Mouse (Mus musculus): ENCODE results near the gene Srpk2.
"Not testable (repeated sequence)": the region's sequence is repeated elsewhere in the genome, so short reads cannot be mapped to it uniquely, and the experiment has no call there.

Gene Srpk2

GRCm38 (mm10) chr5:23505578-23505977 is 178.8 kb downstream of the Srpk2 start:
- CTCF ChIA-PET, result no interaction called here
- POLR2A ChIA-PET, result interaction anchor here in 2 of 4 experiments (0.7 to 2.7 kb wide), 6 partner anchors 9 to 234 kb away, joined by 3 to 12 read pairs (median 4); no protein-coding TSS in a partner anchor

- POLR2A ChIA-PET, result interaction anchor here in 3 of 4 experiments (0.6 to 1.4 kb wide), 6 partner anchors 9 to 341 kb away, joined by 3 to 5 read pairs (median 4); partner anchors contain the start of gene Kmt2e (in 1 of the 3)
- CTCF ChIA-PET, result interaction anchor here in 2 of 4 experiments (0.6 kb wide), 2 partner anchors 193 to 210 kb away, joined by 3 to 4 read pairs; no protein-coding TSS in a partner anchor
Measured at GRCm38 (mm10) chr5:23502317-23502937, 182.0 kb downstream of the Srpk2 start.

- POLR2A ChIA-PET, result interaction anchor here in 3 of 4 experiments (0.6 to 1.4 kb wide), 7 partner anchors 9 to 342 kb away, joined by 3 to 5 read pairs (median 3); partner anchors contain the start of gene Kmt2e (in 1 of the 3)
- CTCF ChIA-PET, result interaction anchor here in 2 of 4 experiments (0.6 kb wide), 3 partner anchors 192 to 291 kb away, joined by 3 to 4 read pairs (median 3); no protein-coding TSS in a partner anchor
Measured at GRCm38 (mm10) chr5:23501582-23502316, 182.7 kb downstream of the Srpk2 start.

GRCm38 (mm10) chr5:23500715-23501114 is 183.7 kb downstream of the Srpk2 start:
- POLR2A ChIA-PET, result interaction anchor here in 2 of 4 experiments (0.9 to 1.4 kb wide), 4 partner anchors 67 to 173 kb away, joined by 3 to 5 read pairs (median 3); partner anchors contain the start of gene Kmt2e (in 1 of the 2)
- CTCF ChIA-PET, result no interaction called here

- CTCF ChIA-PET, result no interaction called here
- POLR2A ChIA-PET, result interaction anchor here in 1 of 4 experiments (1.2 kb wide), 2 partner anchors 65 to 175 kb away, joined by 3 to 5 read pairs; partner anchors contain the start of gene Kmt2e
Measured at GRCm38 (mm10) chr5:23499257-23499656, 185.2 kb downstream of the Srpk2 start.

- POLR2A ChIA-PET, result interaction anchor here in 1 of 4 experiments (1.2 kb wide), 1 partner anchor 30 kb away, joined by 4 read pairs; no protein-coding TSS in a partner anchor
- CTCF ChIA-PET, result no interaction called here
Measured at GRCm38 (mm10) chr5:23497920-23498319, 186.5 kb downstream of the Srpk2 start.

- CTCF ChIA-PET, result interaction anchor here in 1 of 4 experiments (0.7 kb wide), 1 partner anchor 1549 kb away, joined by 3 read pairs; no protein-coding TSS in a partner anchor
- POLR2A ChIA-PET, result interaction anchor here in 1 of 4 experiments (1.2 kb wide), 1 partner anchor 31 kb away, joined by 4 read pairs; no protein-coding TSS in a partner anchor
Measured at GRCm38 (mm10) chr5:23496933-23497332, 187.5 kb downstream of the Srpk2 start.

- CTCF ChIA-PET, result no interaction called here
- POLR2A ChIA-PET, result interaction anchor here in 1 of 4 experiments (0.8 to 1.4 kb wide), 2 partner anchors 9 to 25 kb away, joined by 3 to 9 read pairs; no protein-coding TSS in a partner anchor
Measured at GRCm38 (mm10) chr5:23496396-23496795, 188.0 kb downstream of the Srpk2 start.

GRCm38 (mm10) chr5:23490797-23491196 is 193.6 kb downstream of the Srpk2 start:
- ChIA-PET CTCF (interaction anchor here in 2 of 4 experiments (0.6 to 1.4 kb wide), 4 partner anchors 13 to 256 kb away, joined by 3 to 6 read pairs (median 4); no protein-coding TSS in a partner anchor), POLR2A (interaction anchor here in 2 of 4 experiments (0.7 to 1.7 kb wide), 4 partner anchors 12 to 65 kb away, joined by 3 to 6 read pairs (median 3); partner anchors contain the start of gene Kmt2e (in 1 of the 2))

- ChIA-PET CTCF (no interaction called here), POLR2A (interaction anchor here in 2 of 4 experiments (0.9 to 1.7 kb wide), 3 partner anchors 22 to 71 kb away, joined by 3 to 6 read pairs (median 3); partner anchors contain the start of gene Kmt2e (in 1 of the 2))
Measured at GRCm38 (mm10) chr5:23489231-23489630, 195.2 kb downstream of the Srpk2 start.

GRCm38 (mm10) chr5:23483811-23484210 is 200.6 kb downstream of the Srpk2 start:
- ChIA-PET CTCF (interaction anchor here in 1 of 4 experiments (1.2 kb wide), 1 partner anchor 11 kb away, joined by 3 read pairs; no protein-coding TSS in a partner anchor), POLR2A (interaction anchor here in 1 of 4 experiments (0.7 to 1.0 kb wide), 4 partner anchors 12 to 1742 kb away, joined by 3 read pairs; no protein-coding TSS in a partner anchor)

- ChIA-PET CTCF (interaction anchor here in 3 of 4 experiments (1.0 to 3.2 kb wide), 10 partner anchors 9 to 248 kb away, joined by 3 to 12 read pairs (median 4); no protein-coding TSS in a partner anchor), POLR2A (interaction anchor here in 2 of 4 experiments (0.6 to 1.9 kb wide), 7 partner anchors 10 to 126 kb away, joined by 3 to 8 read pairs (median 4); partner anchors contain the start of gene Kmt2e (in 2 of the 2))
Measured at GRCm38 (mm10) chr5:23473098-23473873, 211.1 kb downstream of the Srpk2 start.

GRCm38 (mm10) chr5:23466546-23466945 is 217.9 kb downstream of the Srpk2 start:
- CTCF ChIA-PET, result no interaction called here
- POLR2A ChIA-PET, result interaction anchor here in 3 of 4 experiments (1.1 to 1.5 kb wide), 3 partner anchors 11 to 48 kb away, joined by 3 to 5 read pairs (median 4); no protein-coding TSS in a partner anchor

- POLR2A ChIA-PET, result interaction anchor here in 3 of 4 experiments (0.6 to 2.9 kb wide), 13 partner anchors 10 to 213 kb away, joined by 3 to 9 read pairs (median 4); partner anchors contain the start of gene Kmt2e (in 2 of the 3)
Measured at GRCm38 (mm10) chr5:23464743-23465142, 219.7 kb downstream of the Srpk2 start.

GRCm38 (mm10) chr5:23464247-23464646 is 220.2 kb downstream of the Srpk2 start:
- POLR2A ChIA-PET, result interaction anchor here in 3 of 4 experiments (0.6 to 2.9 kb wide), 13 partner anchors 8 to 848 kb away, joined by 3 to 9 read pairs (median 6); partner anchors contain the start of gene Kmt2e (in 2 of the 3)
- CTCF ChIA-PET, result interaction anchor here in 3 of 4 experiments (0.7 to 1.6 kb wide), 3 partner anchors 9 to 706 kb away, joined by 5 read pairs; no protein-coding TSS in a partner anchor

More at GRCm38 (mm10) chr5:23464743-23465142, 219.7 kb downstream of the Srpk2 start:
- CTCF ChIA-PET, result interaction anchor here (0.6 to 1.6 kb wide), 6 partner anchors 8 to 707 kb away, joined by 3 to 8 read pairs (median 5); no protein-coding TSS in a partner anchor

GRCm38 (mm10) chr5:23461688-23462087 is 222.7 kb downstream of the Srpk2 start:
- ChIA-PET CTCF (interaction anchor here in 2 of 4 experiments (0.6 to 1.9 kb wide), 4 partner anchors 11 to 1009 kb away, joined by 3 to 8 read pairs (median 4); no protein-coding TSS in a partner anchor), POLR2A (interaction anchor here in 3 of 4 experiments (0.9 to 2.1 kb wide), 8 partner anchors 11 to 46 kb away, joined by 3 to 10 read pairs (median 3); partner anchors contain the start of gene Kmt2e (in 2 of the 3))

- CTCF ChIA-PET, result not testable (repeated sequence)
- POLR2A ChIA-PET, result interaction anchor here in 2 of 4 experiments (1.0 to 4.1 kb wide), 4 partner anchors 18 to 38 kb away, joined by 3 to 26 read pairs (median 4); partner anchors contain the start of gene Kmt2e (in 2 of the 2)
Measured at GRCm38 (mm10) chr5:23453561-23453960, 230.9 kb downstream of the Srpk2 start.

Measured in embryonic stem cell, embryonic (primary cell).